Mouse (Mus musculus) megakaryocyte, embryonic 14.5 days (primary cell): ENCODE data around the gene Adamts7.

Experiments used
- FLI1 ChIP-seq: IDR thresholded peaks from 2 replicates; pipeline ENCODE4 v1.6.1; 2012; ENCODE audit warnings: low read length, inconsistent platforms, mixed read lengths
- GATA1 ChIP-seq: IDR thresholded peaks from 3 replicates; pipeline ENCODE4 v1.6.1; 2012; ENCODE audit warnings: mixed read lengths, low read length, inconsistent platforms, borderline replicate concordance

- no peak for TF ChIP-seq FLI1
- TF ChIP-seq GATA1 = no peak
Observed at GRCm38 (mm10) chr9:90253181-90253580, 90.3 kb downstream of the Adamts7 start.
